Mouse (Mus musculus) forebrain, embryonic 13.5 days (tissue): Measurements from ENCODE around the gene Paqr9. TPM values are rescaled to one million over a fixed set of nuclear protein-coding genes. Genes with fewer than 3 reads are reported as not detected.

Experiments used
- ATAC-seq: fragments of 200-750 bp; cut with Nextera tagmentation; 2 replicates; pipeline ENCODE4 v1.8.0; 2017
- H3K27ac ChIP-seq: fragments of 300-500 bp; sonication (generic); 2 replicates; pipeline ENCODE4 v1.5.1; 2015; ENCODE audit warnings: inconsistent platforms, mild to moderate bottlenecking, moderate library complexity
- H3K27me3 ChIP-seq: fragments of 300-500 bp; sonication (generic); 2 replicates; pipeline ENCODE4 v1.6.1; 2015; ENCODE audit warnings: mild to moderate bottlenecking, inconsistent platforms
- H3K36me3 ChIP-seq: fragments of 300-500 bp; sonication (generic); 2 replicates; pipeline ENCODE4 v1.6.1; 2015; ENCODE audit warnings: mild to moderate bottlenecking, inconsistent platforms; ENCODE audit not compliant: poor library complexity, severe bottlenecking
- H3K4me1 ChIP-seq: fragments of 300-500 bp; sonication (generic); 2 replicates; pipeline ENCODE4 v1.6.1; 2015; ENCODE audit warnings: inconsistent platforms
- H3K4me2 ChIP-seq: fragments of 300-500 bp; sonication (generic); 2 replicates; pipeline ENCODE4 v1.6.1; 2015; ENCODE audit warnings: inconsistent platforms, mild to moderate bottlenecking, moderate library complexity
- H3K4me3 ChIP-seq: fragments of 300-500 bp; sonication (generic); 2 replicates; pipeline ENCODE4 v1.5.1; 2015; ENCODE audit warnings: mild to moderate bottlenecking, inconsistent platforms
- H3K9ac ChIP-seq: fragments of 300-500 bp; sonication (generic); 2 replicates; pipeline ENCODE4 v1.6.1; 2015; ENCODE audit warnings: mild to moderate bottlenecking, inconsistent platforms
- H3K9me3 ChIP-seq: fragments of 300-500 bp; sonication (generic); replicated peaks from 2 replicates; pipeline ENCODE4 v1.6.1; 2016; ENCODE audit warnings: inconsistent platforms
- WGBS: fragments of 180-500 bp; shearing (Covaris S2); methylation state at CpG from one replicate; pipeline ENCODE4 v1.1.7; 2015; 5-methylcytosine and 5-hydroxymethylcytosine counted together
- polyA plus RNA-seq: library from polyadenylated mRNA; unstranded; fragments of >200 nt; fragmentation: Nextera tagmentation; extraction: Ambion mirVana; gene quantifications from 2 replicates; pipeline ENCODE4 v1.2.1, GENCODE M21; 2015

Gene Paqr9
- polyA plus RNA-seq, 1 experiment from 2014 or later = 0.81 TPM

- H3K4me1 ChIP-seq = no peaks in the 10 kb centered on the region
- no peaks in the 10 kb centered on the region for H3K9me3 ChIP-seq
- H3K27ac ChIP-seq = no peak overlapping the region
- H3K36me3 ChIP-seq = no peaks in the 10 kb centered on the region
- H3K4me2 ChIP-seq = no peak overlapping the region
- no peak overlapping the region for H3K9ac ChIP-seq
- no peaks in the 10 kb centered on the region for H3K27me3 ChIP-seq
- ATAC-seq = no peak
- WGBS = 21% methylated on average over 2 of the region's 2 CpGs
- H3K4me3 ChIP-seq = no peak overlapping the region
Measured at GRCm38 (mm10) chr9:95525961-95526360, 33.5 kb upstream of the Paqr9 start.

DNA sequence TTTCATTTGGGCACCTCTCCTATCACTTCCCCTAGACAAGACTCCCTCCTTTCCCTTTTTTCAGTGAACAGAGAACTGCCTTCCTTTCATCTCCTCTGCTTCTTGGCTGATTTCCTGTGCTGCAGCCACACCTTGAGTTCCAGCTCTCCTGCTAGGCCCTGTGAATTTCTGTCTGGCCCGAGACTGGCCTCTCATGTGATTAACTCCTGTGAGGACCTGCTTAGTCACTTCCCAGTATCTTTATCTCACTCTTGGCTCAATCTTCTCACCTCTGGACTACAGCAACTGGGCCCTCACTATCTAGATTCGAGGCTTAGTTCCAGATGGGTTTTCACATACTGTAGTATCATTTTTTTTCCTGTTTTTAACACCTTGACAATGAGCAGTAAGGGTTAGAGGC is 31.8 kb upstream of the Paqr9 start:
- H3K27ac ChIP-seq = no peak overlapping the region
- H3K9me3 ChIP-seq = no peaks in the 10 kb centered on the region
- WGBS = 76% methylated on average over 2 of the region's 2 CpGs
- no peak overlapping the region for H3K4me3 ChIP-seq
- H3K36me3 ChIP-seq = no peaks in the 10 kb centered on the region
- ATAC-seq = no peak
- H3K9ac ChIP-seq = no peak overlapping the region
- no peaks in the 10 kb centered on the region for H3K4me1 ChIP-seq
- H3K27me3 ChIP-seq = no peaks in the 10 kb centered on the region
- H3K4me2 ChIP-seq = no peak overlapping the region

DNA sequence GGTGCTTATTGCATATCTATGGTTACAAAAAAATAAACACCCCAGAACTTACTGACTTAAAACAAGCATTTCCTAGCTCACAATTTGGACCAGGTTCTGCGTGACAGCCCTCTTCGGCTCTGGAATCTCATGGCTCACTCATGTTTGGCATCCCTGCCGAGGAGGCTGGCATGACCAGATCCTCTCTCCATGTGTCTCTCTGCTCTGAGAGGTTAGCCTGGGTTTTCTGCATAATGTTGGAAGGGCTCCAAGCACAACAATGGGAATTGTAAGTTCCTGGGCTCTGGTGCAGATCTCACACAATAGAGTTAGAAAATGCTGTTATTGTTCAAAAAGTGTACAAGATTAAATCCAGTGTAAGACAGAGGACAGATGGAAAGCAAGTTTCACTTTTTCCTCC is 28.3 kb upstream of the Paqr9 start:
- no peak overlapping the region for H3K27ac ChIP-seq
- ATAC-seq = no peak
- no peaks in the 10 kb centered on the region for H3K36me3 ChIP-seq
- no peak overlapping the region for H3K4me3 ChIP-seq
- no peak overlapping the region for H3K9ac ChIP-seq
- H3K9me3 ChIP-seq = no peaks in the 10 kb centered on the region
- no peaks in the 10 kb centered on the region for H3K4me1 ChIP-seq
- H3K27me3 ChIP-seq = no peaks in the 10 kb centered on the region
- WGBS = 63% methylated on average over 3 of the region's 3 CpGs
- H3K4me2 ChIP-seq = no peak overlapping the region

GRCm38 (mm10) chr9:95533817-95534216 is 25.6 kb upstream of the Paqr9 start:
- ATAC-seq = no peak
- H3K27me3 ChIP-seq = no peaks in the 10 kb centered on the region
- no peaks in the 10 kb centered on the region for H3K4me1 ChIP-seq
- H3K9me3 ChIP-seq = no peaks in the 10 kb centered on the region
- H3K36me3 ChIP-seq = no peaks in the 10 kb centered on the region
- no peak overlapping the region for H3K27ac ChIP-seq
- WGBS = 58% methylated on average over 6 of the region's 6 CpGs
- H3K4me3 ChIP-seq = no peak overlapping the region
- H3K4me2 ChIP-seq = no peak overlapping the region
- H3K9ac ChIP-seq = no peak overlapping the region

DNA sequence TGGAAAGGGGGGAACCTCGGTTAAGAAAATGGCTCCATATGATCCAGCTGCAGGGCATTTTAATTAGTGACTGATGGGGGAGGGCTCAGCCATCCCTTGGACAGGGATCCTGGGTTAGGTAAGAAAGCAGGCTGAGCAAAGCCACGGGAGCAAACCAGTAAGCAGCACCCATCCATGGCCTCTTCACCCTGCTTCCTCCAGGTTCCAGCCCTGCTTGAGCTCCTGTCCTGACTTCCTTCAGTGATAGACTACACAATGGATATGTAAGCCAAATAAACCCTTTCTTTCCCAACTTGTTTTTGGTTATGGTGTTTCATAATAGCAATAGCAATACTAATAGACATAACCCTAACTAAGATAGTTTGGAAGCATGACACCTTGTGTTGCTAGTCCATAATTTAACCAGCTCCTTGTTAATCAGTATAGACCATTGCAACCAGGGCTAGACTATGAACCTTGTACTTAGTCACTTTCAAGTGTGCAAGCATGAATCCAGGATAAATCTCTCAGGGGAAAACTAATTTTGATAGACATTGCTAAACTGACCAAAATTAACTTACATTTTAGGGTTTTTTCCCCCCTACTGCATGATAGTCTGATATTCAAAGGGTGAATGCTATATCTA is 20.2 kb upstream of the Paqr9 start:
- ATAC-seq = no peak
- H3K27me3 ChIP-seq = no peaks in the 10 kb centered on the region
- no peak overlapping the region for H3K9ac ChIP-seq
- H3K4me3 ChIP-seq = no peak overlapping the region
- no peak overlapping the region for H3K4me2 ChIP-seq
- no peaks in the 10 kb centered on the region for H3K4me1 ChIP-seq
- no peaks in the 10 kb centered on the region for H3K36me3 ChIP-seq
- WGBS = 84% methylated on average over 2 of the region's 2 CpGs
- H3K9me3 ChIP-seq = no peaks in the 10 kb centered on the region
- H3K27ac ChIP-seq = no peak overlapping the region

DNA sequence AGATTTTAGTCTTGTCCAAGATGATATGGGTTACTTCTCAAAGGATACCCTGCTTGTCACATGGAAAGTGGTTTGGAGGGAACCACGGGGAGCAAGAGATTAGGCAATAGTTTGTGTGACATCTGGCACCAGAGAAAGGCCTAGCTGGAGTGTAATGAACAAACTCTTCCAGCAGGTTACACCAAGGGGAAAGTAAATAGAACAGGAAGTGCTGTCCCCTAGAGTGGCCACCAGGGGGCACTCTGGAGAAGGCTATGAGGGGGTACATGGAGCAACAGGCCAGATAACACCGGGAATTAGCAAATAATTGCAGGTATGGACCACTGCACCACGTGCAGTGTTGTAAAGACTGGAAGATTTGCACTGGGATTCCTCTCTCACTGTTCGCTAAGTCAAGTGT is 19.0 kb upstream of the Paqr9 start:
- Histone ChIP-seq H3K9me3 (no peaks in the 10 kb centered on the region), H3K9ac (no peak overlapping the region), H3K27ac (no peak overlapping the region), H3K4me2 (no peak overlapping the region), H3K4me3 (no peak overlapping the region), H3K27me3 (no peaks in the 10 kb centered on the region), H3K36me3 (no peaks in the 10 kb centered on the region), H3K4me1 (no peaks in the 10 kb centered on the region)
- WGBS = 54% methylated on average over 4 of the region's 4 CpGs
- no peak for ATAC-seq

DNA sequence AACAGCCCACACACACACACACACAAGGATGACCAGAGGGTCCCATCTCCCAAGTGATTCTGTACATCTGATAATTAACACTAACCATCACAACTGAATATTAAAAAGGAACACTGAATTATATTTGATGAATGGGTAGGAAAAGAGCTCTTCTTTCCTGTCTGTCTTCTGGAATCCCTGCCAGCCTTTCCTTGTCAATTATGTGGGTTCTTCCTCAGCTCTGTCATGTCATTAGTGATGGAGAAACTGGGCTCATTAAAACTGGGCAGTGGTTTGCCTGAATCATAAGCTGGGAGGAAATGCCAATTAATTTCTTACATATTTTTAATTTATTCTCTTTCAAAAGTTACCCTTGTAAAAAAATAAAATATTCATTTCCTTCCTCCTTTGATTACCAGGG is 18.2 kb upstream of the Paqr9 start:
- Histone ChIP-seq H3K9me3 (no peaks in the 10 kb centered on the region), H3K27ac (no peak overlapping the region), H3K9ac (no peak overlapping the region), H3K36me3 (no peaks in the 10 kb centered on the region), H3K4me3 (no peak overlapping the region), H3K4me2 (no peak overlapping the region), H3K4me1 (no peaks in the 10 kb centered on the region), H3K27me3 (no peaks in the 10 kb centered on the region)
- no peak for ATAC-seq

- WGBS = 41% methylated on average over 15 of the region's 15 CpGs
- no peaks in the 10 kb centered on the region for H3K36me3 ChIP-seq
- H3K27me3 ChIP-seq = no peaks in the 10 kb centered on the region
- no peak overlapping the region for H3K9ac ChIP-seq
- H3K27ac ChIP-seq = peak overlapping the region; percentile 11; the same call in 1 of the 2 replicates
- ATAC-seq = no peak
- no peaks in the 10 kb centered on the region for H3K9me3 ChIP-seq
- no peaks in the 10 kb centered on the region for H3K4me1 ChIP-seq
- H3K4me2 ChIP-seq = no peak overlapping the region
- no peak overlapping the region for H3K4me3 ChIP-seq
Measured at GRCm38 (mm10) chr9:95541650-95542432, 17.6 kb upstream of the Paqr9 start.

- Histone ChIP-seq H3K4me2 (no peak overlapping the region), H3K36me3 (no peaks in the 10 kb centered on the region), H3K27ac (no peak overlapping the region), H3K9me3 (no peaks in the 10 kb centered on the region), H3K9ac (no peak overlapping the region), H3K4me1 (no peaks in the 10 kb centered on the region), H3K27me3 (no peaks in the 10 kb centered on the region), H3K4me3 (no peak overlapping the region)
- no peak for ATAC-seq
- WGBS = 73% methylated on average over 6 of the region's 6 CpGs
Measured at GRCm38 (mm10) chr9:95542475-95542874, 17.0 kb upstream of the Paqr9 start.

DNA sequence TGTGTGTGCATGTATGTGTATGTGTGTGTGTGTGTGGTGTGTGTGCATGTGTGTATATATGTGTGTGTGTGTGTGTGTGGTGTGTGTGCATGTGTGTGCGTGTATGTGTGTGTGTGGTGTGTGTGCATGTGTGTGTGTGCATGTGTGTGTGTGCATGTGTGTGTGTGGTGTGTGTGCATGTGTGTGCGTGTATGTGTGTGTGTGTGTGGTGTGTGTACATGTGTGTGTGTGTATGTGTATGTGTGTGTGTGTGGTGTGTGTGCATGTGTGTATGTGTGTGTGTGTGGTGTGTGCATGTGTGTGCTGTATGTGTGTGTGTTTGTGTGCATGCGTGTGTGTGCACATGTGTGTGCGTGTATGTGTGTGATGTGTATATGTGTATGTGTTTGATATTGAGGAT is 14.9 kb upstream of the Paqr9 start:
- Histone ChIP-seq H3K9ac (no peak overlapping the region), H3K27ac (no peak overlapping the region), H3K36me3 (no peaks in the 10 kb centered on the region), H3K4me2 (no peak overlapping the region), H3K27me3 (no peaks in the 10 kb centered on the region), H3K4me1 (no peaks in the 10 kb centered on the region), H3K4me3 (no peak overlapping the region), H3K9me3 (no peaks in the 10 kb centered on the region)
- no peak for ATAC-seq
- 94% methylated on average over 4 of the region's 4 CpGs for WGBS

DNA sequence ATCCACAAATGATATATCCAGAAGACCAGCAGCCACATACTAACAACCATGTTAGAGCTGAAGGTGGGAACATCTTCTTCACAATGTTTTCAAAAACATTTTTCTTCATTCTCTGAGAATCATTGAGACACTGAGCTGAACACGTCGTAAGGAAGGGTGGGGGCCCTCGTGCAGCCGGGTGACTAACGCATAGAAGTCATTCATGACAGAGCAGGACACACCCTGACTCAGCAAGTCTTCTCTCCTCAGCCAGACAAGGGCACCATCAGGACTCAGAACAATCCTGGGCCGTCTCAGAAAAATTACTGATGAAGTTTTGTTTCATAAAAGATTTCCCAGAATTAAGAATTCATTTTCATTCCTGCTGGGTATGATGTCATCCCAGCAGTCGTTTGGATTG is 12.8 kb upstream of the Paqr9 start:
- no peak for ATAC-seq
- Histone ChIP-seq H3K36me3 (no peaks in the 10 kb centered on the region), H3K9ac (no peak overlapping the region), H3K4me1 (no peaks in the 10 kb centered on the region), H3K27ac (no peak overlapping the region), H3K4me3 (no peak overlapping the region), H3K4me2 (no peak overlapping the region), H3K27me3 (no peaks in the 10 kb centered on the region), H3K9me3 (no peaks in the 10 kb centered on the region)
- 61% methylated on average over 7 of the region's 7 CpGs for WGBS

DNA sequence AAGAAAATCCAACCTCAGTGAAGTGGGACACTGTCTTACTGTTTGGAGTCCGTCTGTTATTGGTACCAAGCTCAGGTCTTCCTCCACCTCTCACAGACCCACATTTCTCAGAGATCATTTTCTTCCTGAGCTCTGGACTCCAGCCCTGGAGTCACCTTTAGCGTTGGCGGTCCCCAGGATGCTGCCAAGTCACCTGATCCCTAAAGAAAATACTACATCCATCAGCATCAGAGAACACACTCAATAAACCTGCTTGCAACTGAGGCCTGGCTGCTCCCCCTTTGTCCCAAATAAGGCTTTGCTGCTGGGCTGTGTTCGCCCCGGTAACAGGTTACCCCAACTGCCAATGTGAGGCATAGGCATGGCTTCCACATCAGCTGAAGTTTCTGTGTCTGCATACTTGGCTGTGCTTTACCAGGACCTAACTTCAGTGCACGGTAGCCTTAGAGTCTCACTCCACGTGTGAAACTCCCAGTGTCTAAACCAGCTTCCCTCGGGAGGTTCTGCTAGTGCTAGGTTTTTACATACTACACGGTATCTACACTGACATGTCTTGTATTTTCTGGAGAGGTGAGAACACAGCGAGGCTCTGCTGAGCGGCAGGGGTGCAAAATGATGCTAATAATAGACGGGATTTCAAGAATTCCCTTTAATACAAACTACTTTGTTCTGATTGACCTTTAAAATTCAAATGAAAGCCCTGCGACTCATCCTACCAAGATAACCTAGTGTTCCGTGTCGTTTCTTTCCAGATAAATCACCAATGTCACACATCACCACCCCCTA is 9.6 kb upstream of the Paqr9 start:
- Histone ChIP-seq H3K4me2 (no peak overlapping the region), H3K36me3 (no peaks in the 10 kb centered on the region), H3K4me3 (no peak overlapping the region), H3K9me3 (no peaks in the 10 kb centered on the region), H3K9ac (no peak overlapping the region), H3K27ac (no peak overlapping the region), H3K27me3 (no peaks in the 10 kb centered on the region), H3K4me1 (no peaks in the 10 kb centered on the region)
- ATAC-seq = no peak
- 81% methylated on average over 15 of the region's 15 CpGs for WGBS
